Mouse (Mus musculus) granulocyte monocyte progenitor cell, adult 5-6 weeks (primary cell): ENCODE measurements around the gene Med16. TPM values are rescaled to one million over a fixed set of nuclear protein-coding genes. Genes with fewer than 3 reads are reported as not detected.

Experiments used
- ATAC-seq: replicated peaks from 2 replicates; pipeline ENCODE4 v1.8.0; 2016; ENCODE audit warnings: mild to moderate bottlenecking, moderate TSS enrichment, inconsistent platforms; ENCODE audit not compliant: poor library complexity, severe bottlenecking
- total RNA-seq, 2 experiments: library from RNA; stranded (forward) in 1 of 2; stranded (reverse) in 1 of 2; fragments of 200-712, 200-1000 nt in 1 of 2; fragments of >200 nt in 1 of 2; fragmentation: Nextera tagmentation in 1 of 2; gene quantifications; 2 replicates each; pipeline ENCODE4 v1.2.3; 2014 to 2017

Gene Med16
- 14.1 and 20.3 TPM in 2 replicates for total RNA-seq (2014; fragmentation: Nextera tagmentation)
- 17.0 and 18.7 TPM in 2 replicates for total RNA-seq (2017)

DNA sequence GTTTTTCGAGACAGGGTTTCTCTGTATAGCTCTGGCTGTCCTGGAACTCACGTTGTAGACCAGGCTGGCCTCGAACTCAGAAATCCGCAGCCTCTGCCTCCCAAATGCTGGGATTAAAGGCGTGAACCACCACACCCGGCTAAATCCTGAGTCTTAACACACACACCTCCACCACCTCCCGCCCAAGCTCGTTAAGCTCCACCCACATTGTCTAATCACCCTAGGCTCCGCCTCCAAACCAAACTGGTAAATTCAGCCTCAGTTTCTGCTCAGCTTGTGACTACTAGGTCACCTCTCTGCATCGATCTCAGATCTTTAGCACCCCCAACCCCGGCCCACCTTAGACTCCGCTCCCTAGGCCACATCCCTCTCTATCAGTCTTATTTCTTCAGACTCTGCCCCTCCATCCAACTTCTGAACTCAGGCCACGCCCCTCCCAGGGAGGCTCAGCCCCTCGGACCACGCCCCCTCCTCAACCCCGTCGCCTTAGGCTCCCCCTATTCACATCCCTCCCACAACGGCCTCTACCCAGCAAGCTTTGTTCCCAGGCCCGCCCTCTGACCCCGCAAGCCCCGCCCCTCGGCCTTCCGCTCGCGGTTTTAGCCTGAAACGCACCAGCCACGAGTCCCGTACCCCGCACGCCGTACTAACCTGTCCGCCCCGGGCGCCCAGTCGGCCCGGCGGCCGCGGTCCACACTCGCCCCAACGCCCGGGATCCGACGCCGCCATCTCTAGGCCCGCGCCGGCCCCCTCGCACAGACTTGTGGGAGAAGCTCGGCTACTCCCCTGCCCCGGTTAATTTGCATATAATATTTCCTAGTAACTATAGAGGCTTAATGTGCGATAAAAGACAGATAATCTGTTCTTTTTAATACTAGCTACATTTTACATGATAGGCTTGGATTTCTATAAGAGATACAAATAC, at the start of gene Med16:
Gene Med16 (minus strand): TSS at position 757 of the 925 bp plus-strand sequence.
- peak; percentile 95 for ATAC-seq

DNA sequence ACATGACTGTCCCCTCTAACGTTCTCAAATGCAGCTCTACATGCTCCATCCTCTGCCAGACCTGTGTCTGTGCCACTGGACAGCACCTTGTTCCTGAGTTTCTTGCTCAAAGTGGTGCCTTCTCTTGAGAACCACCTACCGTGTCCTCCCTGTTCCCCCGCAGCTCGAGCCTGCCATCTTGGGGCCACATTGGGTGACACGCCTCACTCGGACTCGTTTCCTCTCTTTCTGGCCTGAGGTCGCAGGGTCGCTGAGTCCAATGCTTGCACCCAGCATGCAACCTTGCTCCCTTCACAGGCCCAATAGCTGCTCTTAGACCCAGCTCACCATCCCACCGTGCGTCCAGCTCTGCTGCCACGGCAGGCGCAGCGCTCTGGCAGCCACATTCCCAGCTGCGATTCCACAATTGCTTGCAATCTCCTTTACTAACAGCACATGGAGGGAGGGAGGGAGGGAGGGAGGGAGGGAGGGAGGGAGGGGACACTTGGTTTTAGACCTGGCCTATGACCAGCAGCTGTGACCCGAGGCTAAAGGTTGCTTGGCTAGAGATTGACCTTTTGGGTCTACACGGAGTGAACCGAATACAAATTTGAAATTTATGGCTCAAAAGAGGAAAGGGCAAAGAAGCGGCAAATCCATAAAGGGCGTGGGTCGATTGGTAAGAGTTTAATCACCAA, 49.6 kb upstream of the Med16 start:
- ATAC-seq, result peak; percentile 62

DNA sequence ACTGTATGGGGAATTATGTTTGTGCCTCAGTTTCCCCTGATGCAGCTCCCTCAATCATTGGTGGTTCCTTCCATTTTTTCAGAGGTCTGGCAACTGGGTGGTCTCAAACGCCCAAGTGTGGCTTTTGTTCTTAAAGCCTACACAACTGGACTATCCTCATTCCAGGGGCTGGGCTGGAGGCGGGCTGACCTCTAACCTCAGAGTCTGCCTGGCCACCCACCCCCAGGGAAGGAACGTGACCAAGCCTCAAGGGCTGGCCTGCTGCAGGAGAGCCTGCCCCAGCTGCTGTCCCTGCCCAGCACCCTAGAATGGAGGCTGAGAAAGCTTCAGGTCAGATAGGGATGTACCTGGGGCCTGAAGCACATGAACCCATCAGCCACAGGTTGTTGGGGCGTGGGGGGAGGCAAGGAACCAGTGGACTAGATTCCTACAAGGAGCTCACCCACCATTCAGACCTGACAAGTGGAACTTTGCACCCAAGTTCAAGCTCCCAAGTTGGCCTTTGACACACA, 48.0 kb upstream of the Med16 start:
- ATAC-seq, result no peak

DNA sequence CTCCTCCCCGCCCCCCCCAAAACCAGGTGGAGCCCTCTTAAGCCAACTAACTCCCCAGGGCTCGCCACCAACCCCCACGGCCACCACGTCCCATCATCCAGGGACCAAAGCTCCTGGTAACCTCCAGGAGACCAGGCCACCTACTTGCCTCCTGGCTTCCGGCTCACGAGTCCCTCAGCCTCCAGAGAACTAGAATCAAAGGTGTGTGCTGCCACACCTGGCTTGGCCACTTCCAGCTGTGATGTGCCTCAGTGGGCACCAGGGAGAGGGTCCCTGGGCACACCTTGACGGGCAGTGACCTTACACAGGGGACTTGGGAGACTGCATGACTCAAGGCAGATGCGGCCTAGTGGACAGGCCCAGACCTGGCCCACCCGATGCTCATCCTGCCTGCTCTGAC, 47.0 kb upstream of the Med16 start:
- no peak for ATAC-seq

DNA sequence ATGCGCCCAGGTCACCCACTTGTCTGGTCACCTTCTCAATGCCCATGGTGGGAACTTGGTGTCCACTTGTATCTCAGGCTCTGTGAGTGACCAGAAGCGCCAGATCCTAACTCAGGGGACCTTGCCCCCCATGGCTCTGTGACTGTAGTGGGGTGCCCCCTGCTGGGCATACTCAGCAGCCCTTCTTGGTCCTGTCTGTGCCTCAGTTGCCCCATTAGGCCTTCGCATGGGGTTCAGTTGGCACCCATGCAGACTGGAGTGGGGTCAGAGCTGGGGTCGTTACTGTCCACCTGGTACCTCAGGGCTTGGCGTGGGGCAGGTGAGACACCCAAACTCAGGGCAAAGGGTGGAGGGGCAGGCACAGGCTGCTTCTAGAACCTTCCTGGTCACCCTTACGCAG, 45.2 kb upstream of the Med16 start:
- 0 out of 2 replicates have a peak, but pooled peaks have one; percentile 15 for ATAC-seq

DNA sequence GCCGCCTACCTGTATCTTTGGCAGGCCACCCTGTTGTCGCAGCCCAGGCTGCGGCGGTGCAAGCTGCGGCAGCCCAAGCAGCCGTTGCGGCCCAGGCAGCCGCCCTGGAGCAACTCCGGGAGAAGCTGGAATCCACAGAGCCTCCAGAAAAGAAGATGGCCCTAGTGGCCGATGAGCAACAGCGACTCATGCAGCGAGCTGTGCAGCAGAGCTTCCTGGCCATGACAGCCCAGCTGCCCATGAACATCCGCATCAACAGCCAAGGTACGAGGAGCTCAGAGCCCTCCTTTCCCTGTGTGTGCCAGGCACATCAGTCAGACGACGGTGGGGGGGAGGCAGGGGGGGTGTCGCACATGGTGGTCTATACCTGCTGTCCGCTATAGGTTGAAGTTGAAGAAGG, 41.9 kb upstream of the Med16 start:
- ATAC-seq, result no peak

DNA sequence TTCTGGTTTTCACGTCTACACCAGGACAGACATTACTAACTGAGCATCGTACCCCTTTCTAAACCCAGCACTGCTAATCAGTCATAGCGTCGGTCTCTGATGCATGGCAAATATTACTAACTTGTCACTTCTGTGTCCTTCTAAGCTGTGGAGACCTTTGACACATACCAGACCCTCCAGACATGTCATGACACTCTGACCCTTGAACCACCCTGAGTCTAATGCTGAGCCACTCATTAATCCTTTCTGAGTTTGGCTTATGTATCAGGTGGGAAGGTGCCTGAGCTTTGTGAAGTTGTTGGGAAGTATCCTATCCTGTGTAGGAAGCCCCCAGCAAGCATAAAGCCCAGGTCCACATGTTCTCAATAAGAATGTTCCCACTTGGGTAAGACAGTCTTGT, 41.1 kb upstream of the Med16 start:
- no peak for ATAC-seq

DNA sequence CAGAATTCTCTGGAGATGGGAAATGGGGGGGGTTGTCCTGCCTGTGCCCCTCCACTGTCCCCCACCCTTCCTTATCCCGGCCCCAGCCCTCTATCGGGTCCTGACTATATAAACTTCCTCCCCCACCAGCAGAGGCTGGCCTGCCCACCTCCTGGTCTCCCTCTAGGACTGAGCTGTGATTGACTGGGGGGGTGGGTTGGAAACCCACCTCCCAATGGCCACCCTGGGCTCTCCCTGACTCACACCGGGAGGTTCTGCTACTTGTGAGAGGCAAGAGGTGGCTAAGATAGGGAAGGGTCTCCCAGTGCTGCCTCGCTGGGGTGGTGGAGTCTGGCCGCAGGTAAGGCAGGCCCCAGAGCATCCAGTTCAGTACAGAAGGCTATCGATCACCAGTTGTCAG, 38.8 kb upstream of the Med16 start:
- no peak for ATAC-seq

DNA sequence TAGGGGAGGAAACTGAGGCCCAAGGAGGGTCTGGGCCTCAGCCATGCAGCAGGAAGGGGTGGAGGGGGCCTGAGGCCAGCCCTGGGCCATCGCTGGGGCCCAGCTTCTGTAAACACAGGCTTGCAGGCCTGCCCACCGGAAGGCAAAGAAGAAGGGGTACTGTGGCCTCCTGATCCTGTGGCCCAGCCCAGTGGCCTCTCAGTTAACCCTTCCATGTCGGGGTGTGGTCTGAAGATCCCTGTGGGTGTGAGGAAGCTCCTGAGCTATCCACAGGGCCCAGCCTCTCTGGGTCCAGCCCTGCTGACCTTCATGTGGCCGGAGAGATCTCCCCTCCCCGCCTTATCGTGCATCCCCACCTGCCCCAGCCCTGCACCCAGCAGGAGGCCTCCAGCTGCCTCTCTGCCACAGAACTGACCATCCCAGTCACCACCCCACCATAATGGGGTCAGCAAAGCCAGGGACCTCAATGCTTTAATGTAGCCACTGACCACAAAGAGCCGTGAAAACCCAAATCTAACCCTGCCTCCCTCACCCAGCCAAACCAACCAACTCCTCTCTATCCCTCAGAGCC, 38.1 kb upstream of the Med16 start:
- peak; percentile 25; the same call in 1 of the 2 replicates for ATAC-seq

DNA sequence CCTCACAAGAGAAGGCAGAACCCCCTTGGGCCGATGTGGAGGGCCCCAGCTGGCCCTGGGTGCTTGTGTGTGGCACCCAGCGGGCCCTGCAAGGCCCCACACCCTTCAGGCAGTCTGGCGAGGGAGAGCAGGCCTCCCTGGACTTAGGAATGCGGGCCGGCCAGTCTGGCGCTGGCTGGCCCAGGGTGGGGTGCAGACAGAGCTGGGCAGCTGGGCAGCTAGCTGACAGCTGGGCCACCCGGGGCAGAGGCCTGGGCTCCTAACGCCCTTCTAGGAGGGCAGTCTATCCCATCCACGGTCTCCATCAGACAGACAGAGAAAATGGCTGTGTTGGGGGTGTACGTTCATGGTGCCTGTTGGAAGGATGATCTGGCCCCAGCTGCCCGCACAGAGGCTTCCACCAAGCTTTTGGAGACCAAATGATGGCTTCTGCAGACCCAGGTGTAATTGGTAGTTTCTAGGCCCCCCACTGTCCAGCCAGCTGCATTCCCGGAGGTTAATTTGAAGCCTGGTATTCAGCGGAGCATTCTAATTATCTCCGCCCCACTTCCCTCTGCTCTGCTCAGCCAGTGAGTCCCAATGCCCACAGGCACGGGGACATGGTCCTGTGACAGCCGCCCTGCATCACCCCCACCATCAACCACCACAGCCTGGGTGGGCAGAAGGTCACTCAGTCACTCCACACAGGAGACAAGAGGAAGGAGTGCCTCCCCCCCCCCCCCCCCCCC, 36.9 kb upstream of the Med16 start:
- ATAC-seq, result peak; percentile 52

DNA sequence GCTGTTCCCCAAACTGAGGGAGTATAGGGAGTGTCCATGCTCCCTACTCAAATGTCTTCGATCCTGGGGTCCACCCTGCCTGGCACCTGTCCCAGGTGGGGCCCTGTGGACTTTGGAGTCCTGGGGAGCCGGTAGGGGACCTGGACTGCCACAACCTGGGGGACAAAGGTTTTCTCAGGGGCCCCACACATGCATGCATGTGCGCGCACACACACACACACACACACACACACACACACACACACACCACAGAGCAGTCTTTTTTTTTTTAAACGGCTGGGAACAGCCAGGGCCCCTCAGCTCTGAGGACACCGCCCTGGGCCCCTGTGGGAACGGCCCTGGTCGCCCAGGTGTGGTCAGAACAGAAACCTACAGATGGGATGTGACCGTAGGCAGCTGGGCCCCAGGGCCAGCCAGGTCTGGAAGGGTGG, 34.8 kb upstream of the Med16 start:
- no peak for ATAC-seq

DNA sequence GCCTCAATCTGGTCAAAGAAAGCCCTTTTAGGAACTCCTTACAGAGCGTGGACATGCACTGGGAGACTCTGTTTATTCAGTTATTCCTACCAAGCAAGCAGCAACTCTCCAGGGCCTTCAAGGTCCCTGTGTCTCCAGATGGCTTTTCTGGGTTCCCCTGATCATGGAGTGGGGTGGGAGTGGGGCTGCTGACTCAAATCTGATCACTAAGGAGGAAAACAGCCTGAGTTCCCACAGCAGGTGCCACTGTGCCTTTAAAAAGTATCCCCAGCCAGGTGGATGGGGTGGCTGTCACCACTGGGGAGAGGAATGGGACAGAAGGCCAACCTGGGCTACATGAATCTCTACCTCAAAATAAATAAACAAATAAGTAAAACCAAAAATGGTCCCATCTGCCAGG, 34.3 kb upstream of the Med16 start:
- no peak for ATAC-seq

DNA sequence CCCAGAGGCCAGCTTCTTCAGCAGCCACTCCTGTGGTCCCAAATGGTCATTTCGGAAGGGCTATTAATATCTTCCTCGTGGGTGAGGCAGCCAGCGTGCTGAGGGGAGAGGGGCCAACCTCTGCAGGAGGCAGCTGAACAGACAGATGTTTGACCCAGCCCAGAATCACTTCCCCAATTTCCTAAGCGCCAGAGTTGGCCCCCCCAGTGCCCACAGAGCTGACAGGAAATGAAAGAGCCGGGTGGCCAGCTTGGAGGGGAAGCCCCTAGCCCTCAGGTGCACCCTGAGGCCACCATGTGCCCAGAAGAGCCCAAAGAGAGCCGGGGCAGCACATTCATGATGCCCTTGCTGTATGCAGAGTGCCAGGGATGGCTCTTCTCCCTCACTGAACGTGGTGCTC, 32.0 kb upstream of the Med16 start:
- peak; percentile 77 for ATAC-seq

DNA sequence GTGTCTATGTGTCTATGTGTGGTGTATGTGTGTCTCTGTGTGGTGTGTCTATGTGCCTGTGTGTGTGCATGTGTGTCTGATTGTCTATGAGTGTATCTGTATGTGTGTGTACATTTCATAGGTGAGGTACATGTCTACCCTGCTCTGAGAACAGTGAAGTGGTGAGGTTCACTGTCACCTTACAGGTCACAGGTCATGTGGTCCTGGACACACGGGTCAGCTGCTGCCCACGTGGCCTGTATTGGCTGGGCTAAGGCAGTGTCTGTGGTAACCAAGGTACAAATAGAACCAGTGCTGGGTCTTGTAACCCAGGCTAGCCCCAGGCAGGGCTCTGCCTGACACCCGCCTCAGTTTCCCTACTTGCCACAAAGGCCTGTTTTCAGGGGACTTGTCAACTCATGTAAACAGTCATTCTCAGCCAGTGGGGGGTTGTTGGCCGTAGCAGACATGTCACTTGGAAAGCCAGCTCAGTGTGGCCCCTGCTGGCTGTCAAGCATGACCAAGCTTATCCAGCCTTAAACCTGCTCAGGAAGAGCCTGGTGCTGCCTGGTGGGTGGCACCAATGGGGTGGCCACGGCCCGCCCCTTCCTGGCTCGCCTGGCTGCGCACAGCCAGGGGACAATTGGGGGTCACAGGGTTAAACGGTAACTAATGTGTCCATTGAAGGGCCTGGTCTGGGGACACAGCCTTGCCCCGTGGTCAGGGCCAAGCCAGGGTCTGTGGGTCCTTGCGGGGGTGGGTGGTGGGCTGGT, 29.2 kb upstream of the Med16 start:
- no peak for ATAC-seq

DNA sequence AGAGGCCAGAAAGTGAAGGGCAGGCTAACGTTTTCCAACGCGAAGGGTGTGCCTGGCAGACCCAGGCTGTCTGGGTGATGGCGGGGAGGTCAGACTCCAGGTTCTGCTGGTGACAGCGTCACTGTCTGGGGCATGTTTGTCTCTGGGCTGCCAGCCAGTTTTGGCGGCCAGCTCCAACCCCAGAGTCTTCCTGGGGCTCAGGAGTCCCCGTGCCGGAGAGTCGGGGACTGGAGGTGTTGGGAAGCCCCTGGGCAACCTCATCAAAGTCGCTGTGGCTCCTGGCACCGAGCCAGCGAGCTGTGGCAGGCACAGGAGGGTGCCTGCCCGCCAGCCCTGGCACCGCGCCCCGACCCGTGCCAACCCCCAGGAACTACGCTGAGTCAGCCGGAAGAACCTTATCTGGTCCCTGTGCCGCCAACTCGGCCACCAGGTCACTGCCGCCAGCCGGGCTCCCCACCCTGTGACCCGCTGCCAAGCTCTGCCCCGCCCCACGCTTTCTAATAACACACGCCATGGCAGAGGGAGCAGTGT, 28.3 kb upstream of the Med16 start:
- ATAC-seq, result peak; percentile 68

DNA sequence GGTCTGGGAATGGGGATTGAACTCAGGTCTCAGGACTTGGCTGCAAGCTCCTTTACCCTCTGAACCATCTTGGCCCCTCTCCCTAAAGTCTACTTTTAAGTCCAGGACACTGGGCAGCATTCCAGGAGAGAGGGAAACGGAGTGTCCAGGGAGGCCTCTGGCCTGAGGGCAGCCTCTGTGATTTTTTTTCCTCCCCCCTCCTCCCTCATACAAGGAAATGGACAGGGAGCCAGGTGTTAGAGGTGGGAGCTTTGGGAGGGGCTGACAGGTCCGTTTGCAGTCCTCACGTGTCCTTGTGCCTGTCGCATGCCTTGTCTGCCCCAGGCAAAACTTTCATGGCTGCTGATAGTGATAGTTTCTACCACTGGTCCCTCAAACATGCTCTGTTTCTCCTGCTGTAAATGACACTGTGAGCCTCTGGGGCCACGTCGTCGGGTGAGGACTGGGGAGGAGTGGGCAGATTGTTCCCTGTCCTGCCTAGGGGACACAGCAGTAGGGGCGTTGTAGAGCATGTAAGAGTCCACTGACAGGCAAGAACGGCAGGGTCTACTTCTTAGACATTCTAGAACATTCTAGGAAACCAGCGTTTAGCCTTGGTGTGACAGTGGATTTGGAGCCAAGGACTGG, 27.7 kb upstream of the Med16 start:
- no peak for ATAC-seq

DNA sequence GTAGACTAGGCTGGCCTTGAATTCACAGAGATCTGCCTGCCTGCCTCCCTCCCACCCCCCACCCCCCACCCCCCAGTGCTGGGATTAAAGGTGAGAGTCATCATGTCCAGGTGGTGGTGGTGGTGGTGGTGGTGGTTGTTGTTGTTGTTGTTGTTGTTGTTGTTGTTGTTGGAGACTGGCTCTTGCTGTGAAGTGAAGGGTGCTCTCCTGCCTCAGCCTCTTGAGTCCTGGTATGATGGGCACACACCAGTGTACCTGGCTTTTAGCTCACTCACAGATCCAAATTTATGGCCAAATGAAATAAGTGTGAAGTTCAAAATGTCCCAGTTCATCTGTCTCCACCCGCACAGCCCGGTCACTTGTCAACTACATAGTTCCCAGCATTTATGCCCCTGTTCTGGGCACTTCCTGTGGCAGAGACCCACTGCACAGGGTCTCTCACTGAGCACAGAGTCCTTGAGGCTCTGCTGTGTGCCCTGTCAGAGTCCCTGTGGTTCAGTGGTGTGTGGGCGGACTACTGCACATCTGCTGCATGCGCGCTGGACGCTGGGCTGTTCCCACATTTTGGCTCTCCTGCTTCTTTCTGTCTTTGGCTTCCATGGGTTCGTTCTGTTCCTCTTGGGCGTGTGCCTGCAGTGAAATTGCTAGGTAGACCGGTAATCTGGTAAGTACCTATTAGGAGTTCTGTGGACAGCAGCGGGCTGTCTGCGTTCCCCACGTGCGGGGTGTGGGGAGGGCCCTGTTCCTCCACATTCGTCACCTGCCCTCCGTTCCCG, 26.3 kb upstream of the Med16 start:
- no peak for ATAC-seq

DNA sequence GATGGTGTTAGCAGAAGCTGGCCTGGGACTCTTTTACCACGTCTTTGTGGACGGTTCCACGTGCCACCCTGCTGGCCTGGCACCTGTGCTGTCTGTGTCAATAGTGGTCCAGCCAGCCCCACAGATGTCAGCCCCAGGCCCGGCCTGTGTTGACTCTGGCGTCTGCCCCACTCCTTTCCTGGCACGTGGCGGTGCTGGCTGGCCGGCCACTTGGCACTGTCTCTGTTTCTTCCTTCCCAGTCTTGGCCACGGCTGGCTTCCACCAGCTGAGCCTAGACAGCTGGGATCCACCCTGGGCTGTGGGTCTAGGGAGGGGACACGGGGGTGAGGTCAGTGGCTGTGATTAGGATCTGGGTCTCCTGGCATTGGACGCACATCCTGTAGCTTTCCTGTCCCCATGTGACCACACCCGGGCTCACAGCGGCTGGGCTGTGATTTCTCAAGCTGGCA, 25.6 kb upstream of the Med16 start:
- ATAC-seq, result peak; percentile 16; the same call in 1 of the 2 replicates
